29 mouse cellular contexts compared by ENCODE assay signal in the genomic region with DNA sequence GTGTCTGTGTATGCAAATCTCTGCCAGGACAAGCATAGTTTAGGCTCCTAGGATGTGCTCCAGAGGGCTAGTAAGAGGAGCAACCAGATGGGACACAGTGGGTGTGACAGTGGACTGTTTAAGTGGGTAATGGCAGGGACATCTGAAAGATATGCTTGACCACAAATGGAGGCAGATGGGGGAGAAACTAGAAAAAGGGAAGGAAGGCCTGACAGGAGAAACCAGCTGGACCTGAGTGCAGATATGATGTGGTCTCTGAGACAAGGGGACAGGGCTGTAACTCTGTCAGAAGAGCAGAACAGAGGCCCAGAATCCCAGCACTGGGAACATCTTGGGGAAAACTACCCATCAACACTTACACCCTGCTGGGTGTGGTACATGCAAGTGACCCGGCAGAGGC. TPM values are rescaled to one million over a fixed set of nuclear protein-coding genes. Genes with fewer than 3 reads are reported as not detected.
DNase-seq lines count a peak whose midpoint lies in the region; ATAC-seq and TF ChIP-seq lines count a peak whose summit lies in the region.
"Had no signal": no experiment of that assay in that cellular context is flagged by ENCODE, and none has a peak within 500 bp of the region (broad histone marks: within the 10 kb centered on the region; RNA-seq: fewer than 3 reads in every experiment).

No protein-coding gene starts in this region.

- 71% methylated on average over 1 of the region's 1 CpGs for WGBS in heart, embryonic 10.5 days
- 60% methylated on average over 1 of the region's 1 CpGs for WGBS in heart, postnatal 0 days
- 55% methylated on average over 1 of the region's 1 CpGs for WGBS in heart, adult 2 months
- WGBS in liver, postnatal 0 days (ENCODE audit: insufficient replicate concordance), result 50% methylated on average over 1 of the region's 1 CpGs

- DNase-seq in heart, embryonic 10.5 days (ENCODE audit: low spot score), result no peak
- no peak for DNase-seq in heart, postnatal 36 days
- no peak for DNase-seq in heart, postnatal 0 days (ENCODE audit: low spot score)
- no peak for DNase-seq in heart, adult 2 months
- peak; percentile 38 for DNase-seq in MEL (ENCODE audit: low read depth, low spot score)
- DNase-seq in liver, postnatal 0 days, result peak; percentile 11
- no peak for DNase-seq in right cerebral cortex, postnatal 25 days
- no peak for DNase-seq in spleen, postnatal 36 days (ENCODE audit: low spot score in 2 of 2)
- DNase-seq: cerebellum, postnatal 14 days; gastrocnemius, postnatal 36 days; kidney, postnatal 36 days had no signal

- no peak overlapping the region for H3K4me2 ChIP-seq in heart, postnatal 0 days (ENCODE audit: low read depth, low read length)
- H3K4me2 ChIP-seq in liver, postnatal 0 days (ENCODE audit: low read depth, low read length), result no peak overlapping the region
- H3K4me2 ChIP-seq: embryonic facial prominence, embryonic 15.5 days; midbrain, embryonic 15.5 days; stomach, embryonic 15.5 days had no signal

- H3K36me3 ChIP-seq in heart, embryonic 10.5 days, result peaks cover 33% of the 10 kb centered on the region
- H3K36me3 ChIP-seq in heart, postnatal 0 days (replicated peaks; ENCODE audit: control insufficient read depth, insufficient read depth, low read length), result 0 out of 2 replicates have a peak, but pooled peaks cover 5% of the 10 kb centered on the region
- no peaks in the 10 kb centered on the region for H3K36me3 ChIP-seq in heart, adult 2 months (ENCODE audit: control insufficient read depth, insufficient read depth, low read length)
- H3K36me3 ChIP-seq in MEL (ENCODE audit: control insufficient read depth in 1 of 2, insufficient read depth in 2 of 2, low read length in 2 of 2), result peaks cover 0 to 26% of the 10 kb centered on the region in 2 experiments; a peak in 3 of 4 replicates
- H3K36me3 ChIP-seq in liver, postnatal 0 days (replicated peaks; ENCODE audit: insufficient read depth, low read length), result no peaks in the 10 kb centered on the region; the same call in 1 of the 2 replicates

- intact Hi-C loops in heart, postnatal 36 days (cut with DNase I), result no loop called here
- intact Hi-C loops in heart, adult 2 months (cut with DNase I), result no loop called here

- no peak for TF ChIP-seq EP300 in heart, postnatal 0 days (IDR thresholded peaks at IDR 0.05; ENCODE audit: low read depth)
- no peak for TF ChIP-seq EP300 in heart, adult 2 months (IDR thresholded peaks at IDR 0.05; ENCODE audit: insufficient read depth, low read depth, low read length)
- TF ChIP-seq EP300 in MEL (IDR thresholded peaks at IDR 0.05; ENCODE audit: low read depth in 1 of 2, low read length in 2 of 2), result 0 out of 4 replicates have a peak, but pooled peaks of 1 of the 2 experiments have one; percentile 5
- TF ChIP-seq EP300 in liver, postnatal 0 days (IDR thresholded peaks at IDR 0.05; ENCODE audit: low read depth), result no peak

- TF ChIP-seq POLR2A in heart, adult 2 months (IDR thresholded peaks at IDR 0.05; ENCODE audit: insufficient read depth, low read depth, low read length), result no peak
- no peak for TF ChIP-seq POLR2A in MEL (IDR thresholded peaks at IDR 0.05; ENCODE audit: control insufficient read depth in 1 of 2, insufficient read depth in 1 of 2, low read depth in 1 of 2, low read length in 2 of 2, poor library complexity in 1 of 2)

- H3K4me1 ChIP-seq in heart, embryonic 10.5 days, result peaks cover 59% of the 10 kb centered on the region
- H3K4me1 ChIP-seq in heart, postnatal 0 days (ENCODE audit: control insufficient read depth, insufficient read depth), result peaks cover 7% of the 10 kb centered on the region
- peaks cover 1% of the 10 kb centered on the region for H3K4me1 ChIP-seq in heart, adult 2 months (ENCODE audit: control insufficient read depth, insufficient read depth, low read length)
- H3K4me1 ChIP-seq in MEL (ENCODE audit: control insufficient read depth in 1 of 2, insufficient read depth in 2 of 2, low read length in 2 of 2), result peaks cover 10 to 29% of the 10 kb centered on the region in 2 experiments
- peaks cover 26% of the 10 kb centered on the region for H3K4me1 ChIP-seq in liver, postnatal 0 days (ENCODE audit: insufficient read depth)

- H3K27me3 ChIP-seq in heart, embryonic 10.5 days (ENCODE audit: insufficient read depth, poor library complexity, severe bottlenecking), result no peaks in the 10 kb centered on the region
- no peaks in the 10 kb centered on the region for H3K27me3 ChIP-seq in heart, postnatal 0 days (ENCODE audit: control insufficient read depth, insufficient read depth, low read length)
- no peaks in the 10 kb centered on the region for H3K27me3 ChIP-seq in heart, adult 2 months (ENCODE audit: control insufficient read depth, insufficient read depth, low read length)
- H3K27me3 ChIP-seq in MEL (ENCODE audit: control insufficient read depth in 1 of 2, insufficient read depth in 2 of 2, low read length in 2 of 2), result no peaks in the 10 kb centered on the region
- no peaks in the 10 kb centered on the region for H3K27me3 ChIP-seq in liver, postnatal 0 days (ENCODE audit: insufficient read depth, low read length)
- H3K27me3 ChIP-seq: embryonic facial prominence, embryonic 15.5 days; midbrain, embryonic 15.5 days; stomach, embryonic 15.5 days had no signal

- H3K9ac ChIP-seq in heart, postnatal 0 days (replicated peaks; ENCODE audit: low read depth, low read length), result no peak overlapping the region
- no peak overlapping the region for H3K9ac ChIP-seq in heart, adult 2 months (ENCODE audit: low read depth, low read length)
- no peak overlapping the region for H3K9ac ChIP-seq in MEL (ENCODE audit: control insufficient read depth, low read depth, low read length, poor library complexity, severe bottlenecking)
- H3K9ac ChIP-seq in liver, postnatal 0 days (replicated peaks), result no peak overlapping the region; the same call in 1 of the 2 replicates
- H3K9ac ChIP-seq: embryonic facial prominence, embryonic 15.5 days; liver, embryonic 14.5 days; midbrain, embryonic 15.5 days; stomach, embryonic 15.5 days had no signal

- TF ChIP-seq CTCF in heart, postnatal 0 days (IDR thresholded peaks at IDR 0.05; ENCODE audit: low read depth), result no peak
- TF ChIP-seq CTCF in heart, adult 2 months (IDR thresholded peaks at IDR 0.05), result no peak
- TF ChIP-seq CTCF in MEL (IDR thresholded peaks at IDR 0.05 in 2 of 3, conservative IDR thresholded peaks at IDR 0.05 in 1 of 3; ENCODE audit: control insufficient read depth in 1 of 3, insufficient read depth in 1 of 3, low read depth in 2 of 3, low read length in 3 of 3, poor library complexity in 1 of 3, severe bottlenecking in 1 of 3), result no peak
- no peak for TF ChIP-seq CTCF in liver, postnatal 0 days (IDR thresholded peaks at IDR 0.05; ENCODE audit: low read depth)

- peaks cover 7% of the 10 kb centered on the region for H3K79me2 ChIP-seq in heart, adult 2 months (replicated peaks; ENCODE audit: control insufficient read depth, insufficient read depth, low read length)
- peaks cover 56% of the 10 kb centered on the region for H3K79me2 ChIP-seq in MEL (ENCODE audit: control insufficient read depth, insufficient read depth, low read length, poor library complexity)

- ATAC-seq in heart, postnatal 0 days (ENCODE audit: insufficient read depth, low read depth), result no peak
- ATAC-seq in liver, postnatal 0 days, result no peak
- ATAC-seq: forebrain, embryonic 16.5 days; hindbrain, embryonic 16.5 days; intestine, embryonic 16.5 days; midbrain, embryonic 15.5 days had no signal

- H3K4me3 ChIP-seq in heart, embryonic 10.5 days, result no peak overlapping the region
- no peak overlapping the region for H3K4me3 ChIP-seq in heart, postnatal 0 days (ENCODE audit: low read depth, low read length)
- no peak overlapping the region for H3K4me3 ChIP-seq in heart, adult 2 months
- no peak overlapping the region for H3K4me3 ChIP-seq in MEL (ENCODE audit: control insufficient read depth in 1 of 2, insufficient read depth in 1 of 2, low read depth in 2 of 2, low read length in 2 of 2)
- no peak overlapping the region for H3K4me3 ChIP-seq in liver, postnatal 0 days (ENCODE audit: low read depth, low read length)
- H3K4me3 ChIP-seq: embryonic facial prominence, embryonic 15.5 days; limb, embryonic 10.5 days; midbrain, embryonic 15.5 days; myocyte; stomach, embryonic 15.5 days had no signal

- TF ChIP-seq RAD21 in MEL (IDR thresholded peaks at IDR 0.05; ENCODE audit: low read depth, low read length), result no peak

- H3K27ac ChIP-seq in heart, embryonic 10.5 days, result 0 out of 2 replicates have a peak overlapping the region, but pooled peaks have one; percentile 17
- H3K27ac ChIP-seq in heart, postnatal 0 days (ENCODE audit: low read depth), result peak overlapping the region; percentile 5; the same call in 1 of the 2 replicates
- H3K27ac ChIP-seq in heart, adult 2 months, result no peak overlapping the region
- no peak overlapping the region for H3K27ac ChIP-seq in MEL (ENCODE audit: control insufficient read depth, low read depth, low read length)
- H3K27ac ChIP-seq in liver, postnatal 0 days (ENCODE audit: low read depth), result 0 out of 2 replicates have a peak overlapping the region, but pooled peaks have one; percentile 44
- H3K27ac ChIP-seq: embryonic facial prominence, embryonic 15.5 days; limb, embryonic 10.5 days; liver, embryonic 14.5 days; midbrain, embryonic 15.5 days; stomach, embryonic 15.5 days had no signal

- no peaks in the 10 kb centered on the region for H3K9me3 ChIP-seq in heart, embryonic 10.5 days
- no peaks in the 10 kb centered on the region for H3K9me3 ChIP-seq in heart, postnatal 0 days (replicated peaks; ENCODE audit: control insufficient read depth, low read length)
- no peaks in the 10 kb centered on the region for H3K9me3 ChIP-seq in MEL (replicated peaks; ENCODE audit: insufficient read depth, low read length)
- no peaks in the 10 kb centered on the region for H3K9me3 ChIP-seq in liver, postnatal 0 days (ENCODE audit: low read length)
- H3K9me3 ChIP-seq: embryonic facial prominence, embryonic 15.5 days; limb, embryonic 10.5 days; midbrain, embryonic 15.5 days; stomach, embryonic 15.5 days had no signal

RNA-seq across cellular contexts. Expression of a gene that starts 5.7 kb away (rescaled TPM):
- 42.3 and 46.0 TPM in 2 replicates for polyA plus RNA-seq in heart, embryonic 10.5 days (2016; fragmentation: Nextera tagmentation; extraction: Ambion mirVana)
- total RNA-seq in heart, postnatal 36 days (2021), result 10 to 100 TPM; 23.9 to 25.9 TPM
- 29.8 and 48.5 TPM in 2 replicates for total RNA-seq in heart, postnatal 0 days (2014; rRNA removed; ENCODE audit: low replicate concordance)
- polyA plus RNA-seq in heart, postnatal 0 days (2015; fragmentation: Nextera tagmentation; extraction: Ambion mirVana), result 14.4 and 15.3 TPM in 2 replicates
- 10 to 100 TPM; 25.3 to 27.2 TPM for total RNA-seq in heart, adult 2 months (2021)
- 27.2 and 31.4 TPM in 2 replicates for polyA plus RNA-seq in heart, adult 2 months (2012; rRNA removed)
- total RNA-seq in MEL (2012; rRNA removed), result 21.7 and 25.0 TPM in 2 replicates
- polyA plus RNA-seq in MEL (2012; ENCODE audit: insufficient read depth in 1 of 2, insufficient read length in 2 of 2, low read depth in 1 of 2, low replicate concordance in 2 of 2, missing spikeins in 1 of 2), result 10 to 100 TPM in 1 of 2 experiments, not detected in 1; 63.0 TPM
- polyA plus RNA-seq in liver, postnatal 0 days (2015; fragmentation: Nextera tagmentation; extraction: Ambion mirVana), result 4.6 and 4.8 TPM in 2 replicates

RNA-seq across cellular contexts. Expression of a gene that starts 52.4 kb away (rescaled TPM):
- polyA plus RNA-seq in heart, embryonic 10.5 days (2016; fragmentation: Nextera tagmentation; extraction: Ambion mirVana), result not detected in 2 replicates
- not detected for total RNA-seq in heart, postnatal 36 days (2021)
- not detected in 2 replicates for total RNA-seq in heart, postnatal 0 days (2014; rRNA removed; ENCODE audit: low replicate concordance)
- 0.05 TPM in 1 of 2 replicates, not detected in the other for polyA plus RNA-seq in heart, postnatal 0 days (2015; fragmentation: Nextera tagmentation; extraction: Ambion mirVana)
- total RNA-seq in heart, adult 2 months (2021), result not detected
- not detected in 2 replicates for polyA plus RNA-seq in heart, adult 2 months (2012; rRNA removed)
- not detected in 2 replicates for total RNA-seq in MEL (2012; rRNA removed)
- under 1 TPM in 1 of 2 experiments, not detected in 1; 0.03 TPM for polyA plus RNA-seq in MEL (2012; ENCODE audit: insufficient read depth in 1 of 2, insufficient read length in 2 of 2, low read depth in 1 of 2, low replicate concordance in 2 of 2, missing spikeins in 1 of 2)
- polyA plus RNA-seq in liver, postnatal 0 days (2015; fragmentation: Nextera tagmentation; extraction: Ambion mirVana), result not detected in 2 replicates
- total RNA-seq: gastrocnemius, postnatal 36 days; layer of hippocampus, postnatal 10 days; left cerebral cortex, adult 8-10 months had no signal
- polyA plus RNA-seq: brain, embryonic 14.5 days; C2C12; forebrain, embryonic 16.5 days; hindbrain, embryonic 16.5 days; kidney, embryonic 14.5 days; limb, embryonic 10.5 days; liver, embryonic 14.5 days; lung, embryonic 16.5 days; midbrain, embryonic 15.5 days; myocyte; neural tube, embryonic 14.5 days; spleen, adult 2 months; thymus, postnatal 0 days had no signal

RNA-seq across cellular contexts. Expression of a gene that starts 54.3 kb away (rescaled TPM):
- polyA plus RNA-seq in heart, embryonic 10.5 days (2016; fragmentation: Nextera tagmentation; extraction: Ambion mirVana), result 0.33 and 0.40 TPM in 2 replicates
- total RNA-seq in heart, postnatal 36 days (2021), result not detected
- not detected in 2 replicates for total RNA-seq in heart, postnatal 0 days (2014; rRNA removed; ENCODE audit: low replicate concordance)
- polyA plus RNA-seq in heart, postnatal 0 days (2015; fragmentation: Nextera tagmentation; extraction: Ambion mirVana), result 0.36 TPM in 2 replicates
- total RNA-seq in heart, adult 2 months (2021), result not detected
- polyA plus RNA-seq in heart, adult 2 months (2012; rRNA removed), result 0.04 TPM in 1 of 2 replicates, not detected in the other
- total RNA-seq in MEL (2012; rRNA removed), result 0.26 and 0.27 TPM in 2 replicates
- polyA plus RNA-seq in MEL (2012; ENCODE audit: insufficient read depth in 1 of 2, insufficient read length in 2 of 2, low read depth in 1 of 2, low replicate concordance in 2 of 2, missing spikeins in 1 of 2), result under 1 TPM in 1 of 2 experiments, not detected in 1; 0.68 TPM
- polyA plus RNA-seq in liver, postnatal 0 days (2015; fragmentation: Nextera tagmentation; extraction: Ambion mirVana), result 0.04 TPM in 1 of 2 replicates, not detected in the other
- total RNA-seq: gastrocnemius, postnatal 36 days had no signal

RNA-seq across cellular contexts. Expression of a gene that starts 55.3 kb away (rescaled TPM):
- not detected in 2 replicates for polyA plus RNA-seq in heart, embryonic 10.5 days (2016; fragmentation: Nextera tagmentation; extraction: Ambion mirVana)
- not detected for total RNA-seq in heart, postnatal 36 days (2021)
- total RNA-seq in heart, postnatal 0 days (2014; rRNA removed; ENCODE audit: low replicate concordance), result not detected in 2 replicates
- polyA plus RNA-seq in heart, postnatal 0 days (2015; fragmentation: Nextera tagmentation; extraction: Ambion mirVana), result 0.04 TPM in 1 of 2 replicates, not detected in the other
- not detected for total RNA-seq in heart, adult 2 months (2021)
- polyA plus RNA-seq in heart, adult 2 months (2012; rRNA removed), result 0.04 and 0.09 TPM in 2 replicates
- total RNA-seq in MEL (2012; rRNA removed), result not detected in 2 replicates
- polyA plus RNA-seq in MEL (2012; ENCODE audit: insufficient read depth in 1 of 2, insufficient read length in 2 of 2, low read depth in 1 of 2, low replicate concordance in 2 of 2, missing spikeins in 1 of 2), result not detected
- not detected in 2 replicates for polyA plus RNA-seq in liver, postnatal 0 days (2015; fragmentation: Nextera tagmentation; extraction: Ambion mirVana)
- total RNA-seq: gastrocnemius, postnatal 36 days; layer of hippocampus, postnatal 10 days; left cerebral cortex, adult 8-10 months had no signal
- polyA plus RNA-seq: brain, embryonic 14.5 days; C2C12; forebrain, embryonic 16.5 days; hindbrain, embryonic 16.5 days; intestine, embryonic 16.5 days; kidney, embryonic 14.5 days; limb, embryonic 10.5 days; liver, embryonic 14.5 days; lung, embryonic 16.5 days; midbrain, embryonic 15.5 days; myocyte; neural tube, embryonic 14.5 days; spleen, adult 2 months; stomach, embryonic 15.5 days; thymus, postnatal 0 days had no signal

Comparison
In these comparisons a context has a peak if more than half of its experiments do, and no peak if none do; other contexts are left out.
1. H3K27ac ChIP-seq: peak in heart, embryonic 10.5 days (single experiment), heart, postnatal 0 days (single experiment) and liver, postnatal 0 days (single experiment); none in heart, adult 2 months (single experiment) and MEL (single experiment).
2. DNase-seq: peak in MEL (single experiment) and liver, postnatal 0 days (single experiment); none in heart, embryonic 10.5 days (single experiment), heart, postnatal 36 days (0 of 2), heart, postnatal 0 days (single experiment), heart, adult 2 months (0 of 2), right cerebral cortex, postnatal 25 days (single experiment) and spleen, postnatal 36 days (0 of 2).